Mouse (Mus musculus) CH12.LX (cell line): ENCODE measurements around the gene Tnrc6b. TPM values are rescaled to one million over a fixed set of nuclear protein-coding genes. Genes with fewer than 3 reads are reported as not detected.

ENCODE experiments used
- DNase-seq: peaks from one replicate; pipeline ENCODE4 v3.0.0-alpha.2; 2013; ENCODE audit errors: extremely low read depth
- H3K27ac ChIP-seq: 2 replicates; pipeline ENCODE4 v1.5.1; 2012; ENCODE audit warnings: low read depth, mild to moderate bottlenecking, control low read depth, moderate library complexity; ENCODE audit not compliant: insufficient read depth
- H3K27me3 ChIP-seq: replicated peaks from 2 replicates; pipeline ENCODE3; 2012; ENCODE audit warnings: inconsistent platforms
- H3K36me3 ChIP-seq, 2 experiments: replicated peaks in 1 of 2; 2 replicates each; pipeline versions ENCODE3 to v1.6.1; 2012; ENCODE audit warnings: inconsistent platforms in 1 of 2, low read length in 1 of 2, mild to moderate bottlenecking in 1 of 2, mixed read lengths in 1 of 2, moderate library complexity in 1 of 2; ENCODE audit not compliant: control insufficient read depth in 1 of 2, insufficient read depth in 1 of 2
- H3K4me1 ChIP-seq, 2 experiments: 2 replicates each; pipeline ENCODE4 v1.6.1; 2012; ENCODE audit warnings: inconsistent platforms in 1 of 2, moderate library complexity in 1 of 2; ENCODE audit not compliant: insufficient read depth in 2 of 2, control insufficient read depth in 1 of 2
- H3K4me2 ChIP-seq: 2 replicates; pipeline ENCODE4 v1.6.1; 2012; ENCODE audit warnings: low read depth, mild to moderate bottlenecking, control low read depth; ENCODE audit not compliant: poor library complexity, insufficient read depth, severe bottlenecking
- H3K4me3 ChIP-seq, 3 experiments: fragments of 150-350 bp in 1 of 3; sonication (generic) in 1 of 3; replicated peaks in 1 of 3; 2 replicates each; pipeline versions ENCODE3 to v1.5.1; 2011 to 2012; ENCODE audit warnings: low read depth in 2 of 3, low read length in 2 of 3, mild to moderate bottlenecking in 2 of 3, moderate library complexity in 2 of 3, control low read depth in 1 of 3, improper control_type of control experiment in 1 of 3, inconsistent platforms in 1 of 3, mixed read lengths in 1 of 3; ENCODE audit not compliant: poor library complexity in 1 of 3
- H3K79me2 ChIP-seq: replicated peaks from 2 replicates; pipeline ENCODE4 v1.6.1; 2012; ENCODE audit warnings: mild to moderate bottlenecking, moderate library complexity; ENCODE audit not compliant: control insufficient read depth, poor library complexity, insufficient read depth, severe bottlenecking; ENCODE audit errors: extremely low read depth
- H3K9ac ChIP-seq: 2 replicates; pipeline ENCODE4 v1.6.1; 2012; ENCODE audit warnings: low read depth, mild to moderate bottlenecking, control low read depth, moderate library complexity; ENCODE audit not compliant: insufficient read depth
- H3K9me3 ChIP-seq: replicated peaks from 2 replicates; pipeline ENCODE3; 2012; ENCODE audit warnings: low read length, inconsistent platforms, mixed read lengths
- BHLHE40 ChIP-seq: IDR thresholded peaks from 2 replicates; pipeline ENCODE4 v1.6.1; 2011; ENCODE audit warnings: mild to moderate bottlenecking, low read depth, low read length, improper control_type of control experiment
- CHD1 ChIP-seq: IDR thresholded peaks from 2 replicates; pipeline ENCODE4 v1.6.1; 2012; ENCODE audit warnings: low read depth, low read length, improper control_type of control experiment, inconsistent platforms
- ETS1 ChIP-seq: conservative IDR thresholded peaks from 2 replicates; pipeline ENCODE4 v1.6.1; 2012; ENCODE audit warnings: low read depth, mild to moderate bottlenecking, inconsistent platforms, low read length, improper control_type of control experiment, moderate library complexity
- IRF4 ChIP-seq: IDR thresholded peaks from 2 replicates; pipeline ENCODE4 v1.6.1; 2014; ENCODE audit warnings: low read depth, mild to moderate bottlenecking, inconsistent platforms, low read length, improper control_type of control experiment
- JUN ChIP-seq: IDR thresholded peaks from 2 replicates; pipeline ENCODE4 v1.6.1; 2011; ENCODE audit warnings: low read depth, mild to moderate bottlenecking, low read length, improper control_type of control experiment, moderate library complexity; ENCODE audit not compliant: insufficient read depth
- JUND ChIP-seq: conservative IDR thresholded peaks from 2 replicates; pipeline ENCODE4 v1.6.1; 2011; ENCODE audit warnings: low read depth, low read length, improper control_type of control experiment
- KAT2A ChIP-seq: IDR thresholded peaks from 2 replicates; pipeline ENCODE4 v1.6.1; 2012; ENCODE audit warnings: low read length, improper control_type of control experiment, inconsistent platforms; ENCODE audit not compliant: insufficient replicate concordance
- MAFK ChIP-seq: IDR thresholded peaks from 2 replicates; pipeline ENCODE4 v1.6.1; 2011; ENCODE audit warnings: low read length, improper control_type of control experiment; ENCODE audit not compliant: insufficient replicate concordance
- MAX ChIP-seq: IDR thresholded peaks from 2 replicates; pipeline ENCODE4 v1.6.1; 2011; ENCODE audit warnings: low read length, improper control_type of control experiment
- MAZ ChIP-seq: IDR thresholded peaks from 2 replicates; pipeline ENCODE4 v1.6.1; 2012; ENCODE audit warnings: low read depth, mild to moderate bottlenecking, inconsistent platforms, low read length, improper control_type of control experiment, moderate library complexity
- MEF2A ChIP-seq: IDR thresholded peaks from 2 replicates; pipeline ENCODE4 v1.6.1; 2014; ENCODE audit warnings: low read depth, mild to moderate bottlenecking, inconsistent platforms, low read length, improper control_type of control experiment, borderline replicate concordance
- MXI1 ChIP-seq: IDR thresholded peaks from 2 replicates; pipeline ENCODE4 v1.6.1; 2011; ENCODE audit warnings: mild to moderate bottlenecking, low read depth, low read length, improper control_type of control experiment
- MYC ChIP-seq: IDR thresholded peaks from 2 replicates; pipeline ENCODE4 v1.6.1; 2011; ENCODE audit warnings: low read depth, mild to moderate bottlenecking, improper control_type of control experiment, low read length
- PAX5 ChIP-seq: IDR thresholded peaks from 2 replicates; pipeline ENCODE4 v1.6.1; 2012; ENCODE audit warnings: low read length, inconsistent platforms, mixed read lengths
- POLR2A ChIP-seq: IDR thresholded peaks from 2 replicates; pipeline ENCODE4 v1.6.1; 2011; ENCODE audit warnings: low read depth, mild to moderate bottlenecking, improper control_type of control experiment, low read length
- POLR2AphosphoS2 ChIP-seq: IDR thresholded peaks from 2 replicates; pipeline ENCODE4 v1.6.1; 2011; ENCODE audit warnings: low read depth, low read length, improper control_type of control experiment
- TBP ChIP-seq: conservative IDR thresholded peaks from 2 replicates; pipeline ENCODE4 v1.6.1; 2011; ENCODE audit warnings: low read depth, low read length, improper control_type of control experiment
- TCF12 ChIP-seq: IDR thresholded peaks from 2 replicates; pipeline ENCODE4 v1.6.1; 2014; ENCODE audit warnings: low read depth, mild to moderate bottlenecking, inconsistent platforms, low read length, improper control_type of control experiment
- USF1 ChIP-seq: IDR thresholded peaks from 2 replicates; pipeline ENCODE4 v1.6.1; 2014; ENCODE audit warnings: low read depth, mild to moderate bottlenecking, inconsistent platforms, low read length, improper control_type of control experiment
- USF2 ChIP-seq: conservative IDR thresholded peaks from 2 replicates; pipeline ENCODE4 v1.6.1; 2011; ENCODE audit warnings: low read depth, low read length, improper control_type of control experiment
- ZKSCAN1 ChIP-seq: IDR thresholded peaks from 2 replicates; pipeline ENCODE4 v1.6.1; 2012; ENCODE audit warnings: low read depth, inconsistent platforms, low read length, improper control_type of control experiment, borderline replicate concordance
- dilution Hi-C: fragments of 300-500 bp; cut with MboI; formaldehyde crosslinking; loops from 2 replicates; pipeline ENCODE4 v1.14.3; 2020; ENCODE audit warnings: low sequenced_read_pairs; ENCODE audit not compliant: extremely low pct_unique_long_range_greater_than_20kb, extremely low pct_ligation_motif_present
- in situ Hi-C: fragments of 300-500 bp; cut with MboI; formaldehyde crosslinking; loops from 3 replicates; pipeline ENCODE4 v1.14.3; 2019; ENCODE audit warnings: low sequenced_read_pairs, low pct_ligation_motif_present, low pct_unique_long_range_greater_than_20kb, mixed read lengths
- polyA plus RNA-seq: library from polyadenylated mRNA; unstranded; fragments of >175 nt; gene quantifications from 2 replicates; pipeline ENCODE4 v1.2.1, GENCODE M21; 2012; ENCODE audit warnings: low read depth; ENCODE audit not compliant: insufficient read length
- total RNA-seq, 2 experiments: library from RNA; depleted of rRNA; stranded (reverse); fragments of 300-350 nt in 1 of 2; fragments of >200 nt in 1 of 2; gene quantifications; 2 replicates each; pipeline ENCODE4 v1.2.3; 2012 to 2014

Tnrc6b gene
- total and polyA plus RNA-seq, 3 experiments = 6.0 to 17.1 (median 16.1) TPM

- in situ Hi-C loops (loop anchor here (5.0 kb wide), 1 partner anchor 34 kb away; no protein-coding TSS in a partner anchor), dilution Hi-C loops (no loop called here)
- no peak for DNase-seq
- peak overlapping the region; percentile 63 for H3K27ac ChIP-seq
- H3K36me3 ChIP-seq = peaks cover 0 to 7% of the 10 kb centered on the region in 2 experiments
- H3K4me2 ChIP-seq = peak overlapping the region; percentile 16; the same call in 1 of the 2 replicates
- H3K9ac ChIP-seq = peak overlapping the region; percentile 78
- no peak overlapping the region for H3K4me3 ChIP-seq
- H3K79me2 ChIP-seq = peaks cover 31% of the 10 kb centered on the region
- H3K9me3 ChIP-seq = no peaks in the 10 kb centered on the region
- TF ChIP-seq BHLHE40 (0 out of 2 replicates have a peak, but pooled peaks have one; percentile 8), MAFK (peak; percentile 27; the same call in 1 of the 2 replicates), CHD1 (no peak)
- H3K4me1 ChIP-seq = peaks cover 20 to 67% of the 10 kb centered on the region in 2 experiments
- no peaks in the 10 kb centered on the region for H3K27me3 ChIP-seq
These were observed 31.9 kb downstream of the Tnrc6b start for GRCm38 (mm10) chr15:80742991-80743474.

GRCm38 (mm10) chr15:80743606-80744005 is 32.5 kb downstream of the Tnrc6b start:
- Histone ChIP-seq H3K4me1 (peaks cover 20 to 66% of the 10 kb centered on the region in 2 experiments), H3K27me3 (no peaks in the 10 kb centered on the region), H3K9me3 (no peaks in the 10 kb centered on the region), H3K4me2 (peak overlapping the region; percentile 91), H3K79me2 (peaks cover 34% of the 10 kb centered on the region), H3K36me3 (peaks cover 2 to 11% of the 10 kb centered on the region in 2 experiments), H3K4me3 (peak overlapping the region; percentile 26 to 53 (median 41)), H3K9ac (peak overlapping the region; percentile 78), H3K27ac (peak overlapping the region; percentile 65)
- no peak for TF ChIP-seq USF2
- no peak for TF ChIP-seq MAZ
- no peak for TF ChIP-seq MAX
- no peak for TF ChIP-seq IRF4
- no peak for TF ChIP-seq PAX5
- no peak for TF ChIP-seq CHD1
- TF ChIP-seq MYC = no peak
- TF ChIP-seq KAT2A = no peak
- TF ChIP-seq ETS1 = peak; percentile 49
- 0 out of 2 replicates have a peak, but pooled peaks have one; percentile 39 for TF ChIP-seq TBP
- TF ChIP-seq TCF12 = peak; percentile 54; the same call in 1 of the 2 replicates
- TF ChIP-seq POLR2A = peak; percentile 47; the same call in 1 of the 2 replicates
- no peak for TF ChIP-seq POLR2AphosphoS2
- TF ChIP-seq MXI1 = no peak
- TF ChIP-seq JUND = no peak
- TF ChIP-seq USF1 = no peak
- no peak for TF ChIP-seq ZKSCAN1
- TF ChIP-seq JUN = 0 out of 2 replicates have a peak, but pooled peaks have one; percentile 11
- TF ChIP-seq MEF2A = no peak; the same call in 1 of the 2 replicates
- DNase-seq = peak; percentile 72
- in situ Hi-C loops (loop anchor here (5.0 kb wide), 1 partner anchor 34 kb away; no protein-coding TSS in a partner anchor), dilution Hi-C loops (no loop called here)
